Mouse (Mus musculus) heart, postnatal 36 days (tissue): ENCODE data around the gene Rcor1. TPM values are rescaled to one million over a fixed set of nuclear protein-coding genes. Genes with fewer than 3 reads are reported as not detected.
A peak's percentile ranks its signal among the peaks of the same experiment; 100 is the strongest.

ENCODE experiments used
- DNase-seq, 2 experiments: peaks; one replicate each; pipeline ENCODE4 v3.0.0; 2021 to 2022
- intact Hi-C: fragments of 180-260 bp; cut with DNase I; formaldehyde crosslinking; loops from one replicate; pipeline ENCODE4 v1.15.1; 2025
- total RNA-seq, 2 experiments: library from RNA; stranded (reverse); gene quantifications; 2 replicates each; pipeline ENCODE4 v1.2.3; 2021

The Rcor1 gene
- total RNA-seq, 2 experiments from 2014 or later, result 15.0 to 16.0 TPM

DNA sequence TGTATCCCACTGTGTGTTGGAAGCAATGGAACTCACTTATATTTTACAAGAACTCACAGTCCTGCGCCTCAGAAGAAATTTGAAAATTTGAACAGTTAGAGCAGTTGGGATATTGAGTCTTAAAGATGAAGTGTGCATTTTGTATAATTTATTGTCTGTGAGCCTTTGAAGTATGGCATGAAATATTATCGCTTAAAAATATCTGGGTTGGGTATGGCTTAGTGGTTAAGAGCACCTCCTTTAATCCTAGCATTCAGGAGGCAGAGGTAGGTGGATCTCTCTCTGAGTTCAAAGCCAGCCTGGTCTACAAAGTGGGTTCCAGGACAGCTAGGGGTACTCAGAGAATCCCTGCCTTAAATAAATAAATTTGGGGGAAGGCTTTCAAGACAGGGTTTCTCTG is 20.1 kb upstream of the Rcor1 start:
- intact Hi-C loops, result no loop called here
- DNase-seq, result no peak

DNA sequence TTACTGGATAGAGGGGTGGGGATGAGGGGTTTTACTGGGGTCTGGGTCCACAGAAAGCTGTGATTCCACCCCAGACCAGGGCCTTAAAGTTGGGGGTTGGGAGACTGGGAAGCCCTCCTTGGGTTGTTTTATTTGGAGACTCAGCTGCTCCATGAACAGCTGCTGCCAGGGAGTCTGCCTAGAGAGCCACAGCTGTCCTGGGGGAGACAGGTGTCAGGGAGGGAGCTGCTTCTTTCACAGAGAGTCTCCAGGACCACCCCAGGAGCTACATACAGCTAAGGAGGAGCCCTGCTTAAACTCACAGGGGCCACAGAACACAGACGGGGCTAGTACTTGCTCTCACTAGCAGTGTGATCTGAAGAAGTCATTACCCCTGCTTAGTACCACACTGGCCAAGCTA is 18.0 kb upstream of the Rcor1 start:
- intact Hi-C loops, result no loop called here
- no peak for DNase-seq

DNA sequence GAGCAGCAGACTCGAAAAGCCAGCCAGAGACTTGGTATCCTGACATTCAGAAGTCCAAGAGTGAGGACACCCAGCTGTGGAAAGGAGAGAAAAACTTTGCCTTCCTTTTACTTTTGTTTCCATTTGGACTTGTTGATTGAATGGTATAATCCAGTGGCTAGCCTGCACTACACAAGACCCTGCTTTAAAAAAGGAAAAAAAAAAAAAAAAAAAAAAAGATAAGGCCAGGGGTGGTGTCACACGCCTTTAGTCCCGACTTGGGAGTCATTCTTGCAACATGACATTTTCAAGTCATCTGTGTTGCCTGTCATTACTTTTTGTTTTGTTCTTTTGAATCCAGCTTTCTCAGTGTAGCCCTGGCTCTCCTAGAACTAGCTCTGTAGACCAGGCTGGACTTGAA is 17.6 kb upstream of the Rcor1 start:
- intact Hi-C loops, result no loop called here
- DNase-seq, result no peak

DNA sequence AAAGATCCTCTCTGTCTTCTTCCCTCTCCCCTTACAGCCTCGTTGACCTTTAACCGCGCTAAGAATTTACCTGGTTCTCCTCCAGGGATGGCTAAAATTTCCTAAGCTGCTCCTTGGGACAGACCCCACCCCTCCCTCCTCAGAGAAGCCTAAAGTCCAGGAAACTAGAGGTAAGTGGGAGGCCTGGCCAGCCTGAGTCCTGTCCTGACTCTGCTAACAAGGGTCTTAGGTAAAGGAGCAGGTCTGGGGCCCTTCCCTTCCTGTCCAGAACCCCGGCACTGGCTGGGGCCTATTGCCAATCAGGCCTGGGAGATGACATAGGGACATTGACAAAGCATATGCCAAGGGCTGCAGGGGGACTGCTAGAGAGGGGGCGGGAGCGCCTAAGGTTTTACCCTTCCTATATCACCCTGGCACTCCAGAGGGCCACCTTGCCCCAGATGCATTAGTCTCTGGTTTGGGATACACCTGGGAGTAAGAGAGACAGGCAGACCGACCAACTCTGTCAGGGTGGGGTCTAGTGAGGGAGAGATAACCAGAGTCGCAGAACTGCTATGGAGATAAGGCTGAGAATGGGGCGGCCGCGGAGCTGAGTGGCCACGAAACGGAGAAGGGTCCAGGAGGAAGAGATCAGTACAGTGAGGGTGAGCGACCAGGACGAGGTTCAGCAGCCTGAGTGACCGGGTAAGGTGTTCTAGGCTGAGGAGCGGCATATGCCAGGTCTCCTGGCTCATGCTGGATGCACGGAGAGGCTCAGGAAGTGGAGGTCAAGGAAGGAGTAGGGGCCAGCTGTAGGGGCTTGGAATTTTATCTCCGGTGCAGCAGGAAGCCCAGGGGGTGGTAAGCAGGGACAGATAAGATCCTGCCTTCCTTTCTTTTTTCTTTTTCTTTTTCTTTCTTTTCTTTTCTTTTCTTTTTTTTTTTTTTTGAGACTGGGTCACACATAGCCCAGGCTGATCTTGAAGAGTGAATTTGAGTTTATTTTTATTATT is 10.7 kb upstream of the Rcor1 start:
- intact Hi-C loops, result no loop called here
- no peak for DNase-seq

DNA sequence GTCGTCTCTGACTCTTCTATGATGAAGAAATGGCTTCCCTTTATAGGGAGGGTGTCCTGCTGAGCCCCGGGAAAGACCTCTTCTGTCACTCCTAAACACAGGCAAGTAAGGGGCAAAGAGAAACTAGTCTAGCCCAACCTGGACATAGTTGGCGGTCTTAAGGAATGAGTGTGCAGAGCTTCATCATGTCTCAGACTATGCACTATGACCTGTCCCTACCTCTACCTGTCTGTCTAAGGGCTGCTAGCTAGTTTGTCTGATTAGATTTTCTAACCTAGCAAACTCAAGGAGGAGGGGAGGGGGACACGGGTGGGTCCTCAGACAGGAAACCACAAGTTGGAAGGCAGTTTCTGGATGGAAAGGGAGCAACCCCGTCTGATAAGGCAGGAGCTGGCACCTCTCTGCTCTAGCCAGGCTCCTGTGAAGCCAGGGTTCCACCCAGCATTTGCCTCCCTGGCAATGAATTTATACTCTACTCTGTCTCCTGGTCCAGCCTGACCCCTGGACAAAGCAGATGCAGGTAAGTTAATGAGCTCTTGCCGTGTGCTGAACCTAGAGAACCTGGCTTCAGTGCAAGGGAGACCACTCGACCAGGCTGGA is 9.8 kb upstream of the Rcor1 start:
- intact Hi-C loops, result no loop called here
- no peak for DNase-seq

DNA sequence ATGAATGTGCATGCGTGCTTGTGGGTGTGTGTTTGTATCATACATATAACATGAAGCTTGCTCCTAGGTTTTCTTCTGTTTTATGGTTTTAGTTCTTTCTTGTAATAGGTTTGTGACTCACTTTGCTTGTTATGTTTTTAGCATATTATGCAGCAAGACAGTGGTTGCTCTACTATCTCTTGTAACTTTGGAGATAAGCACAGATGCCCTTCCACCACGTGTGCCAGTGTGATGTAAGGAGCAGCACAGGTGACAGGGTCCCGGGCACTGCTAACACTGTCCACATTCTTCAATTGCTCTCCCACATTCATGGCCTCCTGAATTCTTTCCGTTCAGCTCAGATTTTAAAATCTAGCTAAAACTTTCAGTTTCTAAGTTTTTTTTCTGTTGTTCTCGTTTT is 6.3 kb upstream of the Rcor1 start:
- intact Hi-C loops, result no loop called here
- no peak for DNase-seq

DNA sequence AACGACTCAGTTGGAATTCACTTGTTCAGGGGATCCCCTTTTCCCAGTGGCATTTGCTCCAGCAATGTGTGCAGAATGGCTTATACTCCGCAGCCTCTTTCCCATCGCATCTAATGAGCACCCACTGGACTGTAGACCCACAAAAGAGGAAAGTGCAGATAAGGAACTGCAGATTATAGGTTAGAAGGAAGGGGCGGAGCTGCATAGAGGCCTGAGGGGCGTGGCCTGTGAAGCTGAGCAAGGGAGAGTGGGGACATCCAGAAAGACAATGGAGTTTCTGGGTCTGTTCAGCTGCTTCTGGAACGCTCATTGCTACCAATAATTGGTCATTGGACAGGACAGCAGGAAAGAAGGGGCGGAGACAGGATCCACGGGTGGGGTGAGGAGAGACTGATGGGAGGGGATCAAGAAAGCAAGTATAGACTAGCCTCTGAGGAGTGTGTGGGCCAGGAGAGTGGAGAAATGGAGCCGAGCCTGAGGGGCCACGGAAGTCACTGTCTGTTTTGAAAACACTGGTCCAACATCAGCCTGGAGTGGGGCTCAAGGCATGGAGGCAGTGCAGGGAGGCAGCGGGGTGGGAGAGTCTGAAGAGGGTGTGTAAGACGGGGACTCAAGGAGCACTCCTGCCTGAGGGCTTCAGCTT is 3.8 kb upstream of the Rcor1 start:
- intact Hi-C loops, result no loop called here
- DNase-seq, result peak; percentile 17 to 26

DNA sequence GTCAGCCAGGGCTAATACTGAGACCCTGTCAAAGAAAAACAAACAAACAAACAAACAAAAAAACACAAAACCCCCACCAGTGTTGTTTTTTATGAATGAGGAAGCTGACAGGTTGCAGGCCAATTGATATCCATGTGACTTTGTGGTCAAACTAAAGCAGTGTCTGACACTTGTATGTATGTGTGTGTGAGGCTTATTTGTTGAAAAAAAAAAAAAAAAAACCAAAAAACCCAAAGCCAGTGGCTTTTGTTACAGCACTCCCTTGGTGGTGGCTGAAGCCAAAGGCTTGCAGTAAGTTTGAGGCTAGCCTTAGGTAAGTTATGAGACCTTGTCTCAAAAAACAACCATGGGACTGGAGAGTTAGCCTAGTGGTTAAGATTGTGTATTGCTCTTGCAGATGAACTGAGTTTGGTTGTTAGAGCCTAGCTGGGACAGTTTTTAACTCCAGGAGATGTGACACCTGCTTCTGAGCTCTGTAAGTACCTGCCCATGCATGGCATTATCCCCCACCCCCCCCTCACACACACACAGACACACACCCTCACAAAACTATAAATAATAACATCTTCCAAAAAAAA is 2.9 kb upstream of the Rcor1 start:
- DNase-seq, result no peak
- intact Hi-C loops, result no loop called here

DNA sequence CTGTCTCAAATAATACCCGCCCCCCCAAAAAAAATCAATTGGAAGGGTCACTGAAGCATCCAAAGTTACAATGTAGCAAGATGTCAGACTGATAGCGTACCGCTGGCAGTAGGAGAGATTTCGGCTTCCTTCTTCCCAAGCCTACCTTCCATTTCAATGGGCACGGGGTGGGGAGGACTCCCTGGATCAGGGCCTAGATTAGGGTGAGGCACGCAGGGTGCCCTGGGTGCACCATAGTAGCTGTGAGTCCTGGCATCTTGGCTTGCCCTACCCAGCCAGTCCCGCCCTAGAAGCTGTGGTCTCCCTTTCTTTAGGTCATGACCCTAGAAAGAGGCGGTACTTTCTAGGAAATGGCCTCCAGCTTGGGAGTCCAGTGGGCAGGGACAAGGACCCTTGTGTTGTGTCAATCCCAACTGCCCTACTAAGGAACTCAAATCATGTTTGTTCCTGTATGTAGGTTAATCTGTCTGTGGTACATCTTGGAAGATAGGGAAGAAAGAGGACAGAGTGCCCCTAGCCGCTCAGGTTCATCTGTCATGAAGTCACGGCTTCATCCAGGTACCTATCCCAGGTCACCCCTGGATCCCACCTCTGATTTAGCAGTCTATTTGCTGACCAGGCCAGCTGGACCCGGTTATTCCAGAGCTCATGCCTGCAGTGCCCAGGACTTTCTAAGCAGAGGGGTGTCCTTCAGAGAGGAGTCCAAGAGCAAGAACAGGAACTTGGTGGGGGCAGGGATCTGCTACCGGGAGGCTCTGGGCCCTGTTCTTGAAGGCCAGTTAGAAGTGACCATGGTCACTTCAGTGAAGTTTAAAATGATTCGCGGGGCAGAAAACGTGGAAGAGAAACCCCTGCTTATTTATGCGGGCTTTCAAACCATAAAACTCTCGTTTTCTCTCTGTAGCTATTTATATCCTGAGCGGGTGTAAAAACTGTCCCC is 1.6 kb upstream of the Rcor1 start:
- intact Hi-C loops, result no loop called here
- peak; percentile 22 to 35 for DNase-seq

DNA sequence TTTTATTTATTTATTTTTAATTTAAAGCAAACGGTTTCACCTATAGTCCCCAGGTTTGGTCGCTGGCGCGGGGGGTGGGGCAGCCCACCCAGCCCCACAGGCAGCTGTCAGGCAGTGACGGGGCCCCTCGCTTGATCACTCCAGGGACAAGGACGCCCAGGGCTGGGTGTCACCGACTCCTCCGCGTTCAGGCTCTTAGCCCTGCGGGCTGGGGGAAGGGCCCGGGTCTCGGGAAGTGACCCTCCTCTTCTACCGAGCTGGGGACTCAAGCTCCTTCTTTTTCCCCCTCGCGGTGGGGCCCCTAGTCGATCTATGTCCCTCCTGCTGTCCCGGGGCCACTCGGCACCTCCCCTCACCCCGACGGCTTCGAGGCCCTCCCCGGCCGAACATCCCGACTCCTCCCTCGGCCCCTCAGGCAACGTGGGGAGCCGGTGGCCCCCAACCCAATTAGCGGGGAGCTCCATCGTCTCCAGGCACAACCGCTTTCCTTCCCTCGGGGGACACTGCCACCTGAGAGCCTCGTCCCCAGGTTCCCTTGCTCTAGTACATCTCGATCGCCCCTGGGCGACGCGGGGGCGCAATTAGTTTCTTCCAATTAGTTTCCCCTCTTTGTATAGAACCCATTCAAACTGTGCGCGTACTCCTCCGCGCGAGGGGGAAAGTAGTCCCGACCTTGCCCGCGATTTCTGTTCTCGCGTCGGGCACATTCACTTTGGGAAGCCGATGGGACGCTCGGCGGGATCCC is 748 bp upstream of the Rcor1 start:
- DNase-seq, result peak; percentile 83 to 87
- intact Hi-C loops, result no loop called here

DNA sequence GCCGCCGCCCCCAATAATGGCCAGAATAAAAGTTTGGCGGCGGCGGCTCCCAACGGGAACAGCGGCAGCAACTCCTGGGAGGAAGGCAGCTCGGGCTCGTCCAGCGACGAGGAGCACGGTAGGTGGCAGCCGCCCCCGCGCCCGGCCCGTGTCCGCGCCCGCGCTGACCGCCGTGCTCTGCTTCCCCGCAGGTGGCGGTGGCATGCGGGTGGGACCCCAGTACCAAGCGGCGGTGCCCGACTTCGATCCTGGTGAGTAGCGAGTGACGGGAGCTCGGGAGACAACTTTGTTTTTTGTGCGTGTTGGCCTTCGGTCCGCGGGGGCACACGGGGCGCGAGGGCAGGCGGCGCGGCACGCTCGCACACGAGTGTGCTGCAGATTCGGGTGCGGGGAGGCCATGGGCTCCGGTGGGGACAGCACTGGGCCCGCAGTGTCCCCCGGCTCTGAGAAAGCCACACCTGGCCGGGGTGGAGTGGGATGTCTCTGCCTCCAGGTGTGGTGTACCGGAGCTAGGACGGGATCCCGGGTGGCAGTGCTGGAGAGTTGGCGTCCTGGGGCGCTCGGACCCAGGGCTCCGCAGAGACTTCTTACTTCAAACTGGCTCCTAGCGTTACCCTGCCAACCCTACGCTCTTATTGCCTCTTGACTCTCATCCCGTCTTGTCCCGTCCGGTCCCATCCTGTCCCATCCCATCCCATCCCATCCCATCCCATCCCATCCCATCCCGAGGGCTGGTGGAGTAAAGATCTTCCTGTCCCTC is 800 bp downstream of the Rcor1 start:
- peak in 1 of 2 experiments; percentile 50 for DNase-seq
- intact Hi-C loops, result loop anchor here (2.0 kb wide), 1 partner anchor 47 kb away; no protein-coding TSS in a partner anchor

DNA sequence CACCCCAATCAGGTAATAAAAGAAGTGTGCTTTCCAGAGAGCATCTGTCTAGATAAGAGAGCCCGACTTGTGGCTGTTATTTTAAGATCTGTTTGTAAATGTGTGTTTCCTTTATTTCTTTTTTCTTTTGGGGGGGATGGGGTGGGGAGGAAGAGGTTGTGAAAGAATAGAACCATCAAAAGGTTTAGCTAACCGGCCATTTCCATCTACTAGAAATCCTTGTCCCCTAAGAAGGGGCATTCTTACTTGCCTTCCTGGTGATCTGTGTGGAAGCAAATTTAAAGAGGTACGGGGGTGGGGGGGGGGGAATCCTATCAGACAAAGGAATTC is 1.3 kb downstream of the Rcor1 start:
- intact Hi-C loops, result loop anchor here (2.0 kb wide), 1 partner anchor 48 kb away; no protein-coding TSS in a partner anchor

DNA sequence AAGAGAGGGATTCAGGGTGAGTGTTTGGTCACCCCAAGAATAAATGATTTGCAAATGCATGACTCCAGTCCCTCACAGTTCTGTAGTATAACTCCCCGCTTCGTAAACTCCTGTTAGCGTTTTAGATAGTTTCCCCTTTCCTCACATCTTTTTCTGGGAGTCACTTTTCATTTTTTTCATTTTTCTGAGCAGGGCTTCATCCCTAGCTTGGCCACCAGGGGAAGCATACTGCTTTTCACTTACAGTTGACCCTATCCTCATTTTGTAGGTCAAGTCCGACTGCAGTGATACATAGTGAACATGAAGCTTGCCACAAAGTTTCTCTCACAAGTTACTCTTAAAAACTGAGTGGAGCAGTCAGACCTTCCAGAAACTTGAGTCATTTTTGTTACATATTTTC is 2.0 kb downstream of the Rcor1 start:
- DNase-seq, result peak; percentile 18 to 32
- intact Hi-C loops, result loop anchor here (2.0 kb wide), 1 partner anchor 48 kb away; no protein-coding TSS in a partner anchor

More for the DNA sequence above, 1.3 kb downstream of the Rcor1 start:
- no peak for DNase-seq

DNA sequence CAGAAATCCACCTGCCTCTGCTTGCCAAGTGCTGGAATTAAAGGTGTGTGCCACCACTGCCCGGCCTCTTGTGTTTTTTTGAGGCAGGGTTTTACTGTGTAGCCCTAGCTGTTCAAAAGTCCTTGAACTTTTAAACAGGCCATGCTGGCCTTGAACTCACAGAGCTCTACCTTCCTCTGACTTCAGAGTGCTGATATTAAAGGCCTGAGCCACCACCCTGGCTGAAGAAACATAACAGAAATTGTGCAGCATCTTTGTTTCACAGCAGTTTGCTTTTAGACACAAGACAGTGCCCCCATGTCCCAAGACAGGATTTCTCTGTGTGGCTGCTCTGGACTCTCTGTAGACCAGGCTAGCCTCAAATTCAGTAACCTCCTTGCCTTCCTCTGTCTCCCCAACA is 3.2 kb downstream of the Rcor1 start:
- intact Hi-C loops, result no loop called here
- DNase-seq, result no peak

DNA sequence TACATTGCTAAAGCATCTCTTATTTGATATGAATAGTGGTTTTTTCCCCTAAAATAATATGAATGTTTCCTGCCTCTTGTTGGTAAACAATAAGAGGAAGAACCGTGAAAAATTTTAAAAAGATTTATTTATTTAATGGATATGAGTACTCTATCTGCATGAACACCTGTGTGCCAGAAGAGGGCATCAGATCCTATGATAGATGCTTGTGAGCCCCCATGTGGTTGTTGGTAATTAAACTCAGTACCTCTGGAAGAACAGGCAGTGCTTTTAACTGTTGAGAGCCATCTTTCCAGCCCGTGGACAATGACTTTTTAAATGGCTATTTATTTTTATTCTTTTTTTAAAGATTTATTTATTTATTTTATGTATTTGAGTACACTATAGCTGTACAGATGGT is 5.7 kb downstream of the Rcor1 start:
- intact Hi-C loops, result no loop called here

DNA sequence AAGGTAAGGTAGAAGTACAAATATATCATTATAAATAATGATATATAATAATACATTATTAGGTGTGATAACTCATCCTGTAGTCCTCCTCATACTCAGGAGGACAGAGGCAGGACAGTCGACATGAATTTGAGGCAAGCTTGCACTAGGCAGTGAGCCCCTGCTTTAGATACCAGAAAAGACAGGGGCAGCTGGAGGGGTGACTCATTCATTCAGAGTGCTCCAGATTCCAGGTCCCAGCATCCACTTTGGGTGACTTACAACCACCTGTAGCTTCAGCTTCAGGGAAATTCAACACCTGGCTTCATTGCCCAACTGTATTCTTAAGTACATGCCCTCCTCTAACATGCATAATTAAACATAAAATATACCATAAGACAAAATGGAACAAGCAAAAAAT is 7.7 kb downstream of the Rcor1 start:
- no peak for DNase-seq
- intact Hi-C loops, result no loop called here

More for the DNA sequence above, 5.7 kb downstream of the Rcor1 start:
- DNase-seq, result no peak

DNA sequence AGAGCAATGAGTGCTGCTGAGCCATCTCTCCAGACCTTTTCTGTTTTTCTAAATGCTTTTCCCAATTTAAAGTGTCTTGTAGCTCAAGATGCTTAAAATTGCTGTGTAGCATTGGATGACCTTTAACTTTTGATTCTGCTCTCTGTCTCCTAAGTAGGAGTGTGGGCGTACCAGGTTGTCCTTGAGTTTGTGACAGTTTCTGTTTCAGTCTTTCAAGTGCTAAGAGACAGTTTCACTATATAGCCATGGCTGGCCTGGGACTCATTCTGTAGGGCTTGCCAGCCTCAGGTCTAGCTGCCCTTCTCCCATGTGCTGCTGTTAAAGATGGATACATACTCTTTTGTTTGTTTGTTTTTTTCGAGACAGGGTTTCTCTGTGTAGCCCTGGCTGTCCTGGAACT is 9.1 kb downstream of the Rcor1 start:
- intact Hi-C loops, result no loop called here

DNA sequence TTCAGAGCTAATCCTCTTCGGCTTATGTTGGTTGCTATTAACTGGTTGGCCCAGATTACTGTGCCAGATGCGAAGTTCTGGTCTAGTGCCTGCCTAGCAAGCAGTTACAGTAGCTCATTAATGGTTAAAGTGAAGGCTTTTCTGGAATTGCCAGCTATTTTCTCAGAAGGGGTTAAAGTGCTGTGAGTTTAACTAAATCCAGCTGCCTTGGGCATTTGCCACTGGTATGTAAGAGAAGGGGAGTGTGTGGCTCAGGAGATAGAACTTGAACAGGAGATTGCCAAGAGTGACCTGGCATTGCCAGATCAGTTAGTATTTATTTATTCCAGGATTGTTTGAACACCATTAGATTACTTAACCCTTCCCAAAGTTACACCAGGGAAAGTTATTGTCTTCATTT is 11.1 kb downstream of the Rcor1 start:
- DNase-seq, result no peak
- intact Hi-C loops, result no loop called here

More for the DNA sequence above, 9.1 kb downstream of the Rcor1 start:
- no peak for DNase-seq

DNA sequence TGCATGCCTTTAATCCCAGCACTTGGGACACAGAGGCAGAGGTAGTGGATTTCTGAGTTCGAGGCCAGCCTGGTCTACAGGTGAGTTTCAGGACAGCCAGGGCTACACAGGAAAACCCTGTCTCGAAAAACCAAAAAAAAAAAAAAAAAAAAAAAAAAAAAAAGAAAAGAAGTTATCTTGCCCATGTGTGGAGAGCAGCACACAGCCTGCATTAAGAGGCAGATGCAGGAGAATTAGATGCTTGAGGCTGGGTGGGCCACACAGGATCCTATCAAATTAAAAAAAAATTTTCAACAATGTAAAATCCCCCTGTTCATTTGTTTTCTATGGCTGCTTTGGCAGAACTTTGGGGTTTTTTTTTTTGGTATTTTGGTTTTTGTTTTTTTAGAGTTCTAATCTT is 24.2 kb downstream of the Rcor1 start:
- intact Hi-C loops, result no loop called here

More for the DNA sequence above, 24.2 kb downstream of the Rcor1 start:
- no peak for DNase-seq
